Mouse (Mus musculus): ENCODE measurements around the gene Celsr3.

DNA sequence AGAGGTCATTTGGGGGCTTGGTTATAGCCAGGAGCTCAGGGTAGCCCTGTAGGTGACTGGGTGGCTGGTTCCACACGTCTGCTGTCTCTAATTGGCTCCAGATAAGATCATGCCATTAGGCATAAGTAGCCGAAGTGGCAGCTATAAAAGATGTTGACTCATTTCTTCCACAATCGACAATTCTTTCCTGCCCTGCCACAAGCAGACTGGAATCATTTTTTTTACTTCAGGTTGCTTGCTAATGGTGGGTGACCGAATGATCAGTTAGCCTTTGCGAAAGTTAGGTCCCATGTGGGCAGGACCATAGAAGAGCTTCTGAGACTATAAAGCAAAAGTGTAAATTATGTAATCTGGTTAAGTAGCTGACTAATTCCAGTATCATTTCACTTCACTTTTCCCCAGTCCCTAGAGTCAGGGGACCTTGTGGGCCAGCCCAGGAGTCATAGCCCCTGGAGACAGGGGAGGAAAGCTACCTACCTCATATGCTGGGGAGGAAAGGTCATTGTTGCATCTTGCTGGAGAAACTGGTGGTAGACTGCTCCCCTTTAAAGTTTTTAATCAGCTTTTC, 27.5 kb upstream of the Celsr3 start:
- TF ChIP-seq CTCF (IDR thresholded peaks at IDR 0.05; ENCODE audit: low read depth) (no peak), EP300 (IDR thresholded peaks at IDR 0.05; ENCODE audit: low read depth) (no peak)

All from liver, embryonic 14.5 days (tissue).